ENCODE assay signal across 8 mouse cellular contexts in the genomic region with DNA sequence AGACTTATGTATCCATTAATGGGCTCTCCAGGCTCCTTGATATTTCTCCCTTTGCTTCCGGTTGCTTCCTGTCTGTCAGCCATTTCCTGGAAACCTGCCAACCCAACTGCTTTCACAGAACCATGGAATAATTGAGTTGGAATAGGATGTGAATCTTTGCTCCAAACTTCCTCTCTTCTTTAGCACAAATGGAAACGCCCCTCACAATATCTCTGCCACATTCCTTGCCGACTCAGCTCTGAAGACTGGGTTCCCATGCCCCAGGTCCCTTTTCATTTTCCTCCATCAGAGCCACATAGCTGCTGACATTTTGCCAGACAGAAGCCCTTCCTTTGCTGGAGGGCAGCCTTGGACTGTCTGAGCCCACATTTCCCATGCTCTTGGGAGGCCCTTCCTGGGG.
A peak's percentile ranks its signal among the peaks of the same experiment; 100 is the strongest.
DNase-seq lines count a peak whose midpoint lies in the region; ATAC-seq and TF ChIP-seq lines count a peak whose summit lies in the region.
"Had no signal": no experiment of that assay in that cellular context is flagged by ENCODE, and none has a peak within 500 bp of the region (broad histone marks: within the 10 kb centered on the region; RNA-seq: fewer than 3 reads in every experiment).

No protein-coding gene starts in this region.

- H3K27me3 ChIP-seq in lung, embryonic 14.5 days (ENCODE audit: insufficient read depth, low read length): no peaks in the 10 kb centered on the region
- no peaks in the 10 kb centered on the region for H3K27me3 ChIP-seq in forebrain, postnatal 0 days (ENCODE audit: insufficient read depth, low read length)
- H3K27me3 ChIP-seq in heart, embryonic 16.5 days (ENCODE audit: control insufficient read depth, insufficient read depth, low read length): no peaks in the 10 kb centered on the region
- H3K27me3 ChIP-seq: megakaryocyte, embryonic 14.5 days had no signal

- DNase-seq in lung, embryonic 14.5 days: peak; percentile 89
- no peak for DNase-seq in lung, postnatal 25 days (ENCODE audit: low spot score)
- peak; percentile 56 for DNase-seq in forebrain, postnatal 0 days
- peak; percentile 55 for DNase-seq in lung, postnatal 36 days
- no peak for DNase-seq in c-Kit-positive CD71-positive TER-119-positive erythroid progenitor cells, embryonic 14.5 days (ENCODE audit: low spot score)
- no peak for DNase-seq in layer of hippocampus, postnatal 25 days (ENCODE audit: extremely low spot score in 1 of 2, low spot score in 1 of 2)

- peaks cover 4% of the 10 kb centered on the region; the same call in 1 of the 2 replicates for H3K9me3 ChIP-seq in lung, embryonic 14.5 days (ENCODE audit: low read depth, low read length)
- H3K9me3 ChIP-seq in forebrain, postnatal 0 days (ENCODE audit: low read length): no peaks in the 10 kb centered on the region
- peaks cover 6% of the 10 kb centered on the region for H3K9me3 ChIP-seq in heart, embryonic 16.5 days (replicated peaks; ENCODE audit: control insufficient read depth, low read length)

- peak; percentile 48; the same call in 1 of the 2 replicates for ATAC-seq in lung, embryonic 14.5 days (ENCODE audit: insufficient read depth)
- ATAC-seq in forebrain, postnatal 0 days: no peak
- 0 out of 2 replicates have a peak, but pooled peaks have one; percentile 46 for ATAC-seq in heart, embryonic 16.5 days (replicated peaks; ENCODE audit: extremely low read depth, insufficient read depth, low FRiP score)

- no peak overlapping the region for H3K9ac ChIP-seq in lung, embryonic 14.5 days
- no peak overlapping the region for H3K9ac ChIP-seq in forebrain, postnatal 0 days
- H3K9ac ChIP-seq in heart, embryonic 16.5 days (ENCODE audit: low read length): no peak overlapping the region

- peaks cover 27% of the 10 kb centered on the region for H3K4me1 ChIP-seq in lung, embryonic 14.5 days (ENCODE audit: insufficient read depth)
- no peaks in the 10 kb centered on the region for H3K4me1 ChIP-seq in forebrain, postnatal 0 days (ENCODE audit: insufficient read depth)
- peaks cover 15% of the 10 kb centered on the region for H3K4me1 ChIP-seq in heart, embryonic 16.5 days (ENCODE audit: control insufficient read depth, insufficient read depth, low read length)
- H3K4me1 ChIP-seq: megakaryocyte, embryonic 14.5 days had no signal

- H3K27ac ChIP-seq in lung, embryonic 14.5 days (ENCODE audit: low read depth): peak overlapping the region; percentile 81
- H3K27ac ChIP-seq in forebrain, postnatal 0 days (ENCODE audit: low read depth, low read length): no peak overlapping the region
- H3K27ac ChIP-seq in heart, embryonic 16.5 days (ENCODE audit: low read length): peak overlapping the region; percentile 82

- no peak overlapping the region for H3K4me3 ChIP-seq in lung, embryonic 14.5 days (ENCODE audit: low read depth, low read length)
- no peak overlapping the region for H3K4me3 ChIP-seq in forebrain, postnatal 0 days (ENCODE audit: low read depth, low read length)
- H3K4me3 ChIP-seq in heart, embryonic 16.5 days (ENCODE audit: low read length): no peak overlapping the region
- H3K4me3 ChIP-seq: megakaryocyte, embryonic 14.5 days had no signal

- WGBS in lung, embryonic 14.5 days: 23% methylated on average over 3 of the region's 3 CpGs
- WGBS in forebrain, postnatal 0 days: 13% methylated on average over 3 of the region's 3 CpGs
- 18% methylated on average over 3 of the region's 3 CpGs for WGBS in heart, embryonic 16.5 days

- no peaks in the 10 kb centered on the region for H3K36me3 ChIP-seq in lung, embryonic 14.5 days (ENCODE audit: insufficient read depth)
- H3K36me3 ChIP-seq in forebrain, postnatal 0 days (ENCODE audit: insufficient read depth): no peaks in the 10 kb centered on the region
- no peaks in the 10 kb centered on the region for H3K36me3 ChIP-seq in heart, embryonic 16.5 days (ENCODE audit: control insufficient read depth, insufficient read depth)

- TF ChIP-seq CTCF in lung, embryonic 14.5 days (IDR thresholded peaks at IDR 0.05; ENCODE audit: low read depth): no peak
- no peak for TF ChIP-seq CTCF in forebrain, postnatal 0 days (IDR thresholded peaks at IDR 0.05; ENCODE audit: low read depth)

- H3K4me2 ChIP-seq in lung, embryonic 14.5 days: no peak overlapping the region
- H3K4me2 ChIP-seq in forebrain, postnatal 0 days (ENCODE audit: low read depth): no peak overlapping the region
- H3K4me2 ChIP-seq in heart, embryonic 16.5 days (ENCODE audit: low read depth, low read length): no peak overlapping the region

Comparison
In these comparisons a context has a peak if more than half of its experiments do, and no peak if none do; other contexts are left out.
1. DNase-seq: peak in lung, embryonic 14.5 days (single experiment), forebrain, postnatal 0 days (single experiment) and lung, postnatal 36 days (single experiment); none in lung, postnatal 25 days (single experiment), c-Kit-positive CD71-positive TER-119-positive erythroid progenitor cells, embryonic 14.5 days (single experiment) and layer of hippocampus, postnatal 25 days (0 of 2).